Mouse (Mus musculus) CD4-positive, CD25-positive, alpha-beta regulatory T cell, adult 4 months (primary cell): ENCODE data around the gene Rilpl1. TPM values are rescaled to one million over a fixed set of nuclear protein-coding genes. Genes with fewer than 3 reads are reported as not detected.
A peak's percentile ranks its signal among the peaks of the same experiment; 100 is the strongest.
"Not testable (repeated sequence)": the region's sequence is repeated elsewhere in the genome, so short reads cannot be mapped to it uniquely, and the experiment has no call there.

Experiments
- ATAC-seq: one replicate; pipeline ENCODE4 v1.8.0; 2017
- polyA plus RNA-seq, 2 experiments: library from polyadenylated mRNA; unstranded; fragments of 100-300 nt; shearing (Covaris generic); gene quantifications; one replicate each; pipeline ENCODE4 v1.2.1; 2017

Rilpl1 gene
- polyA plus RNA-seq, 2 experiments from 2014 or later: 0.62 to 1.1 TPM

GRCm38 (mm10) chr5:124529191-124529651 is 2.0 kb downstream of the Rilpl1 start:
- no peak for ATAC-seq

GRCm38 (mm10) chr5:124528791-124529190 is 2.4 kb downstream of the Rilpl1 start:
- ATAC-seq: no peak

- no peak for ATAC-seq
Measured at GRCm38 (mm10) chr5:124528351-124528750, 2.8 kb downstream of the Rilpl1 start.

- ATAC-seq: no peak
Measured at GRCm38 (mm10) chr5:124524943-124525342, 6.2 kb downstream of the Rilpl1 start.

- ATAC-seq: no peak
Measured at GRCm38 (mm10) chr5:124523032-124523431, 8.2 kb downstream of the Rilpl1 start.

GRCm38 (mm10) chr5:124521588-124521987 is 9.6 kb downstream of the Rilpl1 start:
- ATAC-seq: no peak

- no peak for ATAC-seq
Measured at GRCm38 (mm10) chr5:124518648-124519047, 12.5 kb downstream of the Rilpl1 start.

GRCm38 (mm10) chr5:124515789-124516188 is 15.4 kb downstream of the Rilpl1 start:
- no peak for ATAC-seq

GRCm38 (mm10) chr5:124510536-124511050 is 20.6 kb downstream of the Rilpl1 start:
- no peak for ATAC-seq

- ATAC-seq: no peak
Measured at GRCm38 (mm10) chr5:124509742-124510237, 21.4 kb downstream of the Rilpl1 start.

- ATAC-seq: no peak
Measured at GRCm38 (mm10) chr5:124509200-124509599, 22.0 kb downstream of the Rilpl1 start.

GRCm38 (mm10) chr5:124506731-124507359 is 24.3 kb downstream of the Rilpl1 start:
- no peak for ATAC-seq

- ATAC-seq: no peak
Measured at GRCm38 (mm10) chr5:124505235-124505634, 26.0 kb downstream of the Rilpl1 start.

GRCm38 (mm10) chr5:124503742-124504141 is 27.4 kb downstream of the Rilpl1 start:
- ATAC-seq: no peak

- ATAC-seq: no peak
Measured at GRCm38 (mm10) chr5:124501541-124501940, 29.6 kb downstream of the Rilpl1 start.

GRCm38 (mm10) chr5:124500573-124500972 is 30.6 kb downstream of the Rilpl1 start:
- no peak for ATAC-seq

GRCm38 (mm10) chr5:124500037-124500436 is 31.2 kb downstream of the Rilpl1 start:
- ATAC-seq: not testable (repeated sequence)

GRCm38 (mm10) chr5:124499001-124499400 is 32.2 kb downstream of the Rilpl1 start:
- no peak for ATAC-seq

- no peak for ATAC-seq
Measured at GRCm38 (mm10) chr5:124498221-124498876, 32.8 kb downstream of the Rilpl1 start.

GRCm38 (mm10) chr5:124496614-124497514 is 34.3 kb downstream of the Rilpl1 start:
- ATAC-seq: peak; percentile 95

GRCm38 (mm10) chr5:124495547-124495946 is 35.6 kb downstream of the Rilpl1 start:
- ATAC-seq: no peak

- ATAC-seq: no peak
Measured at GRCm38 (mm10) chr5:124493455-124493854, 37.7 kb downstream of the Rilpl1 start.

GRCm38 (mm10) chr5:124492618-124493017 is 38.6 kb downstream of the Rilpl1 start:
- no peak for ATAC-seq
